Mouse (Mus musculus) left cerebral cortex, postnatal 14 days (tissue): ENCODE results near the gene Coro1b. TPM values are rescaled to one million over a fixed set of nuclear protein-coding genes. Genes with fewer than 3 reads are reported as not detected.

Experiments
- DNase-seq, 2 experiments: peaks; one replicate each; pipeline ENCODE4 v3.0.0; 2021 to 2022; ENCODE audit warnings: low spot score in 2 of 2, mixed read lengths in 1 of 2
- intact Hi-C: fragments of 180-260 bp; cut with DNase I; formaldehyde crosslinking; loops from one replicate; pipeline ENCODE4 v1.15.1; 2025
- total RNA-seq, 2 experiments: library from RNA; stranded (reverse); gene quantifications; 2 replicates each; pipeline ENCODE4 v1.2.3; 2021

Coro1b gene
- total RNA-seq, 2 experiments from 2014 or later, result 80.7 to 87.5 TPM

GRCm38 (mm10) chr19:4172925-4173324 lies 24.5 kb downstream of the Coro1b start:
- DNase-seq, result no peak
- intact Hi-C loops, result loop anchor here (5.0 kb wide), 1 partner anchor 54 kb away; no protein-coding TSS in a partner anchor

- DNase-seq, result no peak
- intact Hi-C loops, result no loop called here
Measured at GRCm38 (mm10) chr19:4175368-4175947, 27.0 kb downstream of the Coro1b start, which contains the start of gene Carns1. Gene Carns1, minus strand, starts transcription at chr19:4175479.

DNA sequence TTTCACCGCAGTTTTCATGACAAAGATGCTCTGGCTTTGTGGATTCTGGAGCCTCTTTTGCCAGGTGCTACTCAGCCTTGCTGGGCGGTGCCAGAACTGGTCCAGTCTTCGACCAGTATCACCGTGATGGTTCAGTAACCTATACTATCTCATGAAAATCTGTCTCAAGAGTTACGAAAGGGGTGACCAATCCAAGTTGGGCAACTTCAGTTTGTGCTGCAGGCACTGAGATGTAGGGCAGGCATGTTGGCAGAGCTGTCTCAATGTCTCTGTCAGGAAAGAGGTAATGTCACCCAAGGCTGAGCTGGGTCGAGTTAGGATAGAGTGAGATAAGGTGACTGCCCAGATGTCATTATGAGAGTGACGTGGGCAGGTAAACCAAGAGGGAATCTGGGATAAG lies 32.0 kb downstream of the Coro1b start:
- intact Hi-C loops, result no loop called here
- DNase-seq, result no peak

DNA sequence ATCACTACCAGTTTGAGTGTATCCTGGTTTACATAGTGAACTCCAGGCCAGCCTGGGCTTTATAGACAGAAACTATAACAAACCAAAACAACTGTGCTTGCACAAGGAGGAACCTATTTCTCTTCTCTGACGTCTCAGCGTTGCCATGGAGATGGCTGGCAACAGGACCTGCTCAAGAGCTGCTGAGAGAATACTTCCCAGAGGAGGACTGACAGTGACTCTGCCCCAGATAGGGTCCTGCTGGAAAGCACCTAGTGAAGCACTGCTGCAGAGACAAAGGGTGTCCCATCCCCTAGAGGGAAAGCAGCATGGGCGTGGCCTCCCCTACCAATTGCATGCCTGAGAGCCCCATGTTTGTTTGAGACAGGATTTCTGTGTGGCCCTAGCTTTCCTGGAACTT lies 33.5 kb downstream of the Coro1b start:
- intact Hi-C loops, result no loop called here
- DNase-seq, result peak; percentile 82 to 86

DNA sequence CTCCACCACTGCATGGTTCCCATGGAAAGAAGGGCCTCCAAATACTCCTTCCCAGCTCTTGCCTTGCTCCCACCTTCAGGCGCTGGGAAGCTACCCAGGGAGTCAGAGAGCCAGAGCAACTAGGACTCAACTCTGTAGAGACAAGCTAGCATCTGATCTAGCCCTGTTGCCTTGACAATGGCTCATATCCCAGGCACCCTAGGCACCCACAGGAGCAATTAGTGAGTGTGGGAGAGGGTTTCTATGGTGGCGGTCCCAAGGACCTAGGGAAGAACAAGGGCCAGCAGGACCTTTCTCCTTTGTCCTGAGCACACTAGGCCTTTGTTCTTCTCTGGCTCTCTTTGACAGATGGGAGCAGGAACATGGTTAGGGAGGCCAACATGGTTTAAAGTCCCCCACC lies 35.3 kb downstream of the Coro1b start:
- intact Hi-C loops, result no loop called here
- DNase-seq, result no peak

- intact Hi-C loops, result no loop called here
Measured at GRCm38 (mm10) chr19:4184976-4185975, 36.9 kb downstream of the Coro1b start.

DNA sequence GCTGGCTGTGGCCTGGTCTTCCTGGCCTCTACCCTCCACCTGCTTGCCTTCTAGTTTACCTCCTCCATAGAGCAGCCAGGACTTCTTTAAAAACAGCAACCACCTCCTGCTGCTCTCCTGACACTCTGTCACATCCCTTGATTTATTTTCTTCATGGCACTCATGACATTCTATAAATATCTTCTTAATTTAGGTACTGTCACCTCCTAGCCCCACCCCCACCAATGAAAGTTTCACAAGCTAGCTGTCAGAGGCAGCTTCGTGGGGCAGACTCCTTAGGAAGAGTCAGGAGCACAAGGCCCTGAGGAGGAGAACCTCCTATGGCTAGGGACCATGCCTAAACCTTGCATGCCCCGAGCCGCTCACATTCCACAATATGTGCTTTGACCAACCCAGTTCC lies 38.9 kb downstream of the Coro1b start:
- no peak for DNase-seq
- intact Hi-C loops, result no loop called here

More at GRCm38 (mm10) chr19:4184976-4185975, 36.9 kb downstream of the Coro1b start:
- DNase-seq, result no peak

GRCm38 (mm10) chr19:4189051-4189620 lies 40.7 kb downstream of the Coro1b start:
- intact Hi-C loops, result no loop called here
- no peak for DNase-seq

DNA sequence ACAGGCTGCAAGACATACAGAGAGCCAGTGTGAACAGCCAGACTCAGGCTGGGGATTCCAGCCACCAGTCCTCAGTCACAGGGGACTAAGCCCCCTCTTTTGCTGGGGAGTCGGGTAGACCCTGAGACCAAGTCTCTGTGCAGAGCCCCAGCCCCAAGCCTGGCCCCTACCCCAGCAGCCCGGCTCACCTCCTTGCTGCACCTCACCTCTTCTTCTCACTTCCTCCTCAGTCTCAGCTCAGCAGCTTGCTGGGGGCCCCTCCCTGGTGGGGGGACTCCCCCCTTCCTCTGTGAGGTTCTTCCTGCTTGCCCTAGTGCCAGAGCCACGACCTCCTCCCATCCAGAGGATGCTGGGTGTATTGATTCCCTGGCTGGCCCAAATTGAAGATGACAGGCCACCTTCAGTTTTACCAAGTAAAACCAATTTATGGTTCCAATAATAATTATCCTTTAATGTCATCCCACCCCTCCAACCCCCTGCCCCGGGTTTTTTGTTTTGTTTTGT lies 42.5 kb downstream of the Coro1b start, which contains the start of gene Tbc1d10c:
Gene Tbc1d10c (minus strand): TSS at position 454 of the 504 bp plus-strand sequence.
- intact Hi-C loops, result no loop called here
- no peak for DNase-seq

- intact Hi-C loops, result loop anchor here (1.0 kb wide), 1 partner anchor 22 kb away; no protein-coding TSS in a partner anchor
- peak; percentile 90 to 94 for DNase-seq
Measured at GRCm38 (mm10) chr19:4191528-4192250, 43.3 kb downstream of the Coro1b start, which contains the start of gene Ppp1ca. Gene Ppp1ca, plus strand, starts transcription at chr19:4192065.

- DNase-seq, result no peak
- intact Hi-C loops, result loop anchor here (1.0 kb wide), 1 partner anchor 23 kb away; no protein-coding TSS in a partner anchor
Measured at GRCm38 (mm10) chr19:4192251-4192985, 44.0 kb downstream of the Coro1b start.

GRCm38 (mm10) chr19:4193129-4193528 lies 44.7 kb downstream of the Coro1b start:
- DNase-seq, result no peak
- intact Hi-C loops, result no loop called here

- DNase-seq, result no peak
- intact Hi-C loops, result no loop called here
Measured at GRCm38 (mm10) chr19:4194021-4194724, 45.8 kb downstream of the Coro1b start.

DNA sequence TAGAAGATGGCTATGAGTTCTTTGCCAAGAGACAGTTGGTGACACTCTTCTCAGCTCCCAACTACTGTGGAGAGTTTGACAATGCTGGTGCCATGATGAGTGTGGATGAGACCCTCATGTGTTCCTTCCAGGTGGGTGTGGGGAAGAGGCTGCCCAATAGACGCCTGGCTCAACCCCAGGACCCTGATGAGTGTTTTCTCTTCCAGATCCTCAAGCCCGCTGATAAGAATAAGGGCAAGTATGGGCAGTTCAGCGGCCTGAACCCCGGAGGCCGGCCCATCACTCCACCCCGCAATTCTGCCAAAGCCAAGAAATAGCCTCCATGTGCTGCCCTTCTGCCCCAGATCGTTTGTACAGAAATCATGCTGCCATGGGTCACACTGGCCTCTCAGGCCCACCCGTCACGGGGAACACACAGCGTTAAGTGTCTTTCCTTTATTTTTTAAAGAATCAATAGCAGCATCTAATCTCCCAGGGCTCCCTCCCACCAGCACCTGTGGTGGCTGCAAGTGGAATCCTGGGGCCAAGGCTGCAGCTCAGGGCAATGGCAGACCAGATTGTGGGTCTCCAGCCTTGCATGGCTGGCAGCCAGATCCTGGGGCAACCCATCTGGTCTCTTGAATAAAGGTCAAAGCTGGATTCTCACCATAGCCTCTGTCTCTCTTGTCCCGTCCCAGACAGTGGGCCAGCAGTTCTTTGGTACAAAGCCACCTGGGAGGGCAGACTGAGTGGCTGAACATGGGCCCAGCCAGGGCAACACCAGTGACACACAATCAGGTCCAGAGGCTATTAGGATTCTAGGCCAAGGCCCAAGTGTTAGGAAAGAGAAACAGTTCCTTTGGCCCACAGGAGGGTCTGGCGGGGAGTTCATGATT lies 46.6 kb downstream of the Coro1b start:
- intact Hi-C loops, result no loop called here
- no peak for DNase-seq

GRCm38 (mm10) chr19:4196048-4196447 lies 47.6 kb downstream of the Coro1b start:
- intact Hi-C loops, result no loop called here
- no peak for DNase-seq

DNA sequence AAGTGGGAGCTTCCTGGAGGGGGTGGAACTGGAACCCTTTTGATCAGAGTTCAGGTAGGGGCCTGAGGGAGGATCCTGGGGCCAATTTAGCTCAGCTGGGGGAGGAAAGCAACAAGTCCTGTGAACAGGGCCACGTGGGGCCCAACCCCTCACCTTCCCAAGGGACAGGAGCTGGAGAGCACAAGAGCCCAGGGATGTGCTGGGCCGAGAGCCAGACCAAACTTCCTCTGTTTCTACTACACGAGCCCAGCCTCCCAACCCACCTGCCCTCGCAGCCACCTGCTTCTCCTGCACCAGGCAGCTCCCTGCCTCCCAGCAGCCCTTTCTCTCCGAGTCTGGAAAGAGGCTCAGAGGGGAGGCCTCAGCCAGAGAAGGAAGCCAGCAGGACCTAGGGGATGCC lies 48.1 kb downstream of the Coro1b start:
- intact Hi-C loops, result no loop called here
- DNase-seq, result no peak

GRCm38 (mm10) chr19:4197180-4197579 lies 48.8 kb downstream of the Coro1b start:
- no peak for DNase-seq
- intact Hi-C loops, result no loop called here
